Mouse (Mus musculus): ENCODE results near the gene Enpp3. TPM values are rescaled to one million over a fixed set of nuclear protein-coding genes. Genes with fewer than 3 reads are reported as not detected.
"Not testable (repeated sequence)": the region's sequence is repeated elsewhere in the genome, so short reads cannot be mapped to it uniquely, and the experiment has no call there.

Enpp3 gene
- polyA plus RNA-seq, 1 experiment from 2014 or later: 3.4 TPM

GRCm38 (mm10) chr10:24821990-24822676 lies 20.5 kb downstream of the Enpp3 start:
- DNase-seq (ENCODE audit: low spot score): no peak
- no peaks in the 10 kb centered on the region for H3K27me3 ChIP-seq (ENCODE audit: control insufficient read depth, insufficient read depth, low read length)
- no peak overlapping the region for H3K9ac ChIP-seq (ENCODE audit: low read length)
- no peak overlapping the region for H3K4me3 ChIP-seq (ENCODE audit: low read depth, low read length)
- H3K36me3 ChIP-seq (ENCODE audit: control insufficient read depth, insufficient read depth, low read length): no peaks in the 10 kb centered on the region
- H3K4me1 ChIP-seq (replicated peaks; ENCODE audit: control insufficient read depth, insufficient read depth): 0 out of 2 replicates have a peak, but pooled peaks cover 2% of the 10 kb centered on the region
- peak; percentile 63; the same call in 1 of the 2 replicates for ATAC-seq (ENCODE audit: low FRiP score, low TSS enrichment)
- WGBS: 41% methylated on average over 4 of the region's 4 CpGs
- no peak for TF ChIP-seq EP300 (optimal IDR thresholded peaks at IDR 0.05)
- TF ChIP-seq CTCF (IDR thresholded peaks at IDR 0.05; ENCODE audit: low read depth): no peak
- H3K9me3 ChIP-seq (ENCODE audit: control insufficient read depth, low read length): no peaks in the 10 kb centered on the region
- no peak overlapping the region for H3K27ac ChIP-seq (replicated peaks)
- H3K4me2 ChIP-seq (replicated peaks; ENCODE audit: low read depth): no peak overlapping the region

GRCm38 (mm10) chr10:24819526-24819925 lies 23.1 kb downstream of the Enpp3 start:
- DNase-seq (ENCODE audit: low spot score) (no peak), ATAC-seq (ENCODE audit: low FRiP score, low TSS enrichment) (no peak)
- 82% methylated on average over 3 of the region's 3 CpGs for WGBS
- H3K4me3 ChIP-seq (ENCODE audit: low read depth, low read length): no peak overlapping the region
- H3K4me2 ChIP-seq (replicated peaks; ENCODE audit: low read depth): no peak overlapping the region
- H3K27me3 ChIP-seq (ENCODE audit: control insufficient read depth, insufficient read depth, low read length): no peaks in the 10 kb centered on the region
- H3K36me3 ChIP-seq (ENCODE audit: control insufficient read depth, insufficient read depth, low read length): no peaks in the 10 kb centered on the region
- 0 out of 2 replicates have a peak, but pooled peaks cover 2% of the 10 kb centered on the region for H3K4me1 ChIP-seq (replicated peaks; ENCODE audit: control insufficient read depth, insufficient read depth)
- H3K9me3 ChIP-seq (ENCODE audit: control insufficient read depth, low read length): no peaks in the 10 kb centered on the region
- no peak overlapping the region for H3K9ac ChIP-seq (ENCODE audit: low read length)
- no peak overlapping the region for H3K27ac ChIP-seq (replicated peaks)
- no peak for TF ChIP-seq CTCF (IDR thresholded peaks at IDR 0.05; ENCODE audit: low read depth)
- TF ChIP-seq EP300 (optimal IDR thresholded peaks at IDR 0.05): no peak

GRCm38 (mm10) chr10:24810639-24811038 lies 32.0 kb downstream of the Enpp3 start:
- ATAC-seq (ENCODE audit: low FRiP score, low TSS enrichment) (no peak), DNase-seq (ENCODE audit: low spot score) (no peak)
- H3K9ac ChIP-seq (ENCODE audit: low read length): no peak overlapping the region
- WGBS: 45% methylated on average over 10 of the region's 10 CpGs
- H3K4me2 ChIP-seq (replicated peaks; ENCODE audit: low read depth): no peak overlapping the region
- H3K36me3 ChIP-seq (ENCODE audit: control insufficient read depth, insufficient read depth, low read length): no peaks in the 10 kb centered on the region
- no peak overlapping the region for H3K27ac ChIP-seq (replicated peaks)
- no peaks in the 10 kb centered on the region for H3K9me3 ChIP-seq (ENCODE audit: control insufficient read depth, low read length)
- H3K27me3 ChIP-seq (ENCODE audit: control insufficient read depth, insufficient read depth, low read length): no peaks in the 10 kb centered on the region
- TF ChIP-seq CTCF (IDR thresholded peaks at IDR 0.05; ENCODE audit: low read depth): no peak
- TF ChIP-seq EP300 (optimal IDR thresholded peaks at IDR 0.05): no peak
- H3K4me1 ChIP-seq (replicated peaks; ENCODE audit: control insufficient read depth, insufficient read depth): no peaks in the 10 kb centered on the region
- H3K4me3 ChIP-seq (ENCODE audit: low read depth, low read length): no peak overlapping the region

- 89% methylated on average over 5 of the region's 5 CpGs for WGBS
Measured at GRCm38 (mm10) chr10:24806756-24807155, 35.9 kb downstream of the Enpp3 start.

GRCm38 (mm10) chr10:24805876-24806275 lies 36.7 kb downstream of the Enpp3 start:
- no peak overlapping the region for H3K9ac ChIP-seq (ENCODE audit: low read length)
- H3K4me3 ChIP-seq (ENCODE audit: low read depth, low read length): no peak overlapping the region
- no peaks in the 10 kb centered on the region for H3K27me3 ChIP-seq (ENCODE audit: control insufficient read depth, insufficient read depth, low read length)
- H3K9me3 ChIP-seq (ENCODE audit: control insufficient read depth, low read length): no peaks in the 10 kb centered on the region
- no peak overlapping the region for H3K27ac ChIP-seq (replicated peaks)
- ATAC-seq (ENCODE audit: low FRiP score, low TSS enrichment): no peak
- no peak for DNase-seq (ENCODE audit: low spot score)
- TF ChIP-seq CTCF (IDR thresholded peaks at IDR 0.05; ENCODE audit: low read depth) (no peak), EP300 (optimal IDR thresholded peaks at IDR 0.05) (no peak)
- no peaks in the 10 kb centered on the region for H3K4me1 ChIP-seq (replicated peaks; ENCODE audit: control insufficient read depth, insufficient read depth)
- no peaks in the 10 kb centered on the region for H3K36me3 ChIP-seq (ENCODE audit: control insufficient read depth, insufficient read depth, low read length)
- 85% methylated on average over 10 of the region's 10 CpGs for WGBS
- no peak overlapping the region for H3K4me2 ChIP-seq (replicated peaks; ENCODE audit: low read depth)

More at GRCm38 (mm10) chr10:24806756-24807155, 35.9 kb downstream of the Enpp3 start:
- H3K36me3 ChIP-seq (ENCODE audit: control insufficient read depth, insufficient read depth, low read length): no peaks in the 10 kb centered on the region
- no peaks in the 10 kb centered on the region for H3K4me1 ChIP-seq (replicated peaks; ENCODE audit: control insufficient read depth, insufficient read depth)
- H3K27me3 ChIP-seq (ENCODE audit: control insufficient read depth, insufficient read depth, low read length): no peaks in the 10 kb centered on the region
- TF ChIP-seq EP300 (optimal IDR thresholded peaks at IDR 0.05): no peak
- TF ChIP-seq CTCF (IDR thresholded peaks at IDR 0.05; ENCODE audit: low read depth): no peak
- no peak overlapping the region for H3K9ac ChIP-seq (ENCODE audit: low read length)
- no peak for ATAC-seq (ENCODE audit: low FRiP score, low TSS enrichment)
- H3K4me2 ChIP-seq (replicated peaks; ENCODE audit: low read depth): no peak overlapping the region
- no peak overlapping the region for H3K27ac ChIP-seq (replicated peaks)
- H3K9me3 ChIP-seq (ENCODE audit: control insufficient read depth, low read length): no peaks in the 10 kb centered on the region
- H3K4me3 ChIP-seq (ENCODE audit: low read depth, low read length): no peak overlapping the region
- no peak for DNase-seq (ENCODE audit: low spot score)

GRCm38 (mm10) chr10:24805173-24805572 lies 37.5 kb downstream of the Enpp3 start:
- Histone ChIP-seq H3K27me3 (ENCODE audit: control insufficient read depth, insufficient read depth, low read length) (no peaks in the 10 kb centered on the region), H3K9ac (ENCODE audit: low read length) (no peak overlapping the region), H3K4me1 (replicated peaks; ENCODE audit: control insufficient read depth, insufficient read depth) (no peaks in the 10 kb centered on the region), H3K4me3 (ENCODE audit: low read depth, low read length) (no peak overlapping the region), H3K27ac (replicated peaks) (no peak overlapping the region), H3K36me3 (ENCODE audit: control insufficient read depth, insufficient read depth, low read length) (no peaks in the 10 kb centered on the region), H3K4me2 (replicated peaks; ENCODE audit: low read depth) (no peak overlapping the region), H3K9me3 (ENCODE audit: control insufficient read depth, low read length) (no peaks in the 10 kb centered on the region)
- DNase-seq (ENCODE audit: low spot score) (no peak), ATAC-seq (ENCODE audit: low FRiP score, low TSS enrichment) (no peak)
- TF ChIP-seq CTCF (IDR thresholded peaks at IDR 0.05; ENCODE audit: low read depth) (no peak), EP300 (optimal IDR thresholded peaks at IDR 0.05) (no peak)
- WGBS: 70% methylated on average over 2 of the region's 2 CpGs

GRCm38 (mm10) chr10:24802742-24803244 lies 39.8 kb downstream of the Enpp3 start:
- H3K4me2 ChIP-seq (replicated peaks; ENCODE audit: low read depth); H3K4me1 ChIP-seq (replicated peaks; ENCODE audit: control insufficient read depth, insufficient read depth); ATAC-seq (ENCODE audit: low FRiP score, low TSS enrichment); H3K27ac ChIP-seq (replicated peaks); H3K9ac ChIP-seq (ENCODE audit: low read length); H3K9me3 ChIP-seq (ENCODE audit: control insufficient read depth, low read length); H3K27me3 ChIP-seq (ENCODE audit: control insufficient read depth, insufficient read depth, low read length); H3K36me3 ChIP-seq (ENCODE audit: control insufficient read depth, insufficient read depth, low read length); H3K4me3 ChIP-seq (ENCODE audit: low read depth, low read length); DNase-seq (ENCODE audit: low spot score): not testable (repeated sequence)
- 73% methylated on average over 2 of the region's 2 CpGs for WGBS
